Mouse (Mus musculus) cerebellum, adult 2 months (tissue): ENCODE measurements around the gene Rad51b.

ENCODE experiments used
- CTCF ChIP-seq: fragments of 200-500 bp; IDR thresholded peaks from 2 replicates; pipeline ENCODE4 v1.5.1; 2011; ENCODE audit warnings: low read depth, mild to moderate bottlenecking, control low read depth, low read length, moderate library complexity, borderline replicate concordance; ENCODE audit not compliant: insufficient read depth
- POLR2A ChIP-seq: fragments of 200-500 bp; IDR thresholded peaks from 2 replicates; pipeline ENCODE4 v1.6.1; 2011; ENCODE audit warnings: low read length, control low read depth, borderline replicate concordance; ENCODE audit not compliant: insufficient read depth

GRCm38 (mm10) chr12:79598496-79598895, 301.4 kb downstream of the Rad51b start:
- TF ChIP-seq POLR2A (no peak), CTCF (no peak)
